Mouse (Mus musculus): ENCODE data around the gene Pitpnb. TPM values are rescaled to one million over a fixed set of nuclear protein-coding genes. Genes with fewer than 3 reads are reported as not detected.

The Pitpnb gene
- total RNA-seq, 2 experiments from 2014 or later: 19.4 to 20.2 TPM

DNA sequence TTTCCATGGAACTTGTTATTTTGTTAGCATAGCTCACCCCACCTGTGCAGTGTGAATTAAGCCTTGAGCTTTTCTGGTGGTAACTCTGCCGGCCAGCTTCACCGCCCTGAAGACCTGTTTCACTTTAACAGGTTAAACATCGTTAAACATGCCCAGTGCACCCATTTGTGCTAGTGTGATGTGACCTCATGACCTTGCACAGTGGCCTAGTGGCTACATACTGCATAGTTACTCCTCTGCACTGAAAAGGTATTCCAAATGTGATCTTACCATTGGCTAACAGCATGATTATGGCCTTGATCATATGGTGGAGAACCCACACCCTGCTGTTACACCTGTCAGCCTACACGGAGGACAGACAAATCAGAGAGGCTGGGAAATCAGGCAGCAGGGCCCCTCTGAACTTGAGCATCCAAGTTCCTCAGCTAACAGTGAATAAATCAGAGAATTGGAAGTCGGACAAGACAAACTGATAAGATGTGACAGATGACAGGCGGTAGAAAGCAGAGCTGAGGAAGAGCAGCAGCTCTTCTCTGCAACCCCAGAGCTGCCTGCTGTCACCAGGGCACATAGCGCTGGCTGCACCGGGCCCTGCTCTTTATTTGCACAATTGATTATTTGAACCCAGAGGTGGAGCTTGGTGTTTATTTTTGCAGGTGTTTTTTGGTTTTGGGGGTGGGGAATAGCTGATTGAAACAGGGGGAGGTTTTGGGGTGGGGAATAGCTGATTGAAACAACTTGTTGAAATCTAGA, 5.6 kb downstream of the Pitpnb start:
- intact Hi-C loops (cut with DNase I): no loop called here
- no peak for DNase-seq

DNA sequence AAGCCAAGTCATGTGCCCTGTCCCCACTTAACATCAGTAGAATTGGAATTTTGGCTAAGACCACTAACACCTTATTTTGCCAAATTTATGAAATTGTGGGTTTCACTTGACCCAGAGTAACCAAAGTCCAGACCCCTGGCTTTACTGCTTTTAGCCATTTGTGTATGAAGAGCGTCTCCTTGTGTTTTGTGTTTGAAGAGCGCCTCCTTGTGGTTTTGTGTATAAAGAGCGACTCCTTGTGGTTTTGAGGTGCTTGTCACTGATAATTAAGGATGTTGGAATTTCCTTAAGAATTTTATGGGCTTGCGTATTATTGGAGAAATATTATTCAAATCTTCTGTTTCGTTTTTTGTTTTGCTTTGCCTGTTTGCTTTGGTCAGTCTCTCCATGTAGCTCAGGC, 11.0 kb downstream of the Pitpnb start:
- intact Hi-C loops (cut with DNase I): no loop called here
- no peak for DNase-seq

DNA sequence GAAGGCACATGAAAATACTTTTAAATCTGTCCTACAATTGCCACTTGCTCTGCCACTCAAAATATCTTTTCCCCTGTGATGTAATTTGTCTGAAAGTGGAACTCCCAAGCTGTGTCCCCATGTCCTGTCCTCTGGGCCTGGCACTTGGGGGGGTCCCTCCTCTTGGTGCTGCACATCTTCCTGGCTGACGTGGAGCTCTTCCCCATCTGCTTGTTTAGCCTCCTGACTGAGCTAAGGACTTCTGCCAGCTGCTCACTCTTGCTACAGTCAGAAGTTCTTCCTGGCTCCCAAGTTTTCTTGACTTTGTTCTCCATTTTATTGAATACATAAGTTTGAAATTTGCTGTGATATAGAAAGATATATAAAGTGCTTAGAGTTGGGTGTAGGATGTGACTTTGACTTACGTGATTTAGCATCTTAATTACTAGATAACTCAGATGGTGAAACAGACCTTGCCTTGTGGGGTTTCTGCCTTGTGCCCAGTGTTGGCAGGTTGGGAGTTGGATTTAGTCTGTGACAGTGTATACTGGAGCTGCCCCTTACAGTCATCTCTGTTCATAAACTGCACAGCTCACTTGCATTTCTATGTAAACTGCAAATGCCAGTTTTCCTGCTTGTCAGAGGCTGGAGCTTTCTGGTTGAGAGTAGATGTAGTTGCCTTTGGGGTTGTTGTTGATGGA, 14.3 kb downstream of the Pitpnb start:
- DNase-seq: no peak
- intact Hi-C loops (cut with DNase I): no loop called here

DNA sequence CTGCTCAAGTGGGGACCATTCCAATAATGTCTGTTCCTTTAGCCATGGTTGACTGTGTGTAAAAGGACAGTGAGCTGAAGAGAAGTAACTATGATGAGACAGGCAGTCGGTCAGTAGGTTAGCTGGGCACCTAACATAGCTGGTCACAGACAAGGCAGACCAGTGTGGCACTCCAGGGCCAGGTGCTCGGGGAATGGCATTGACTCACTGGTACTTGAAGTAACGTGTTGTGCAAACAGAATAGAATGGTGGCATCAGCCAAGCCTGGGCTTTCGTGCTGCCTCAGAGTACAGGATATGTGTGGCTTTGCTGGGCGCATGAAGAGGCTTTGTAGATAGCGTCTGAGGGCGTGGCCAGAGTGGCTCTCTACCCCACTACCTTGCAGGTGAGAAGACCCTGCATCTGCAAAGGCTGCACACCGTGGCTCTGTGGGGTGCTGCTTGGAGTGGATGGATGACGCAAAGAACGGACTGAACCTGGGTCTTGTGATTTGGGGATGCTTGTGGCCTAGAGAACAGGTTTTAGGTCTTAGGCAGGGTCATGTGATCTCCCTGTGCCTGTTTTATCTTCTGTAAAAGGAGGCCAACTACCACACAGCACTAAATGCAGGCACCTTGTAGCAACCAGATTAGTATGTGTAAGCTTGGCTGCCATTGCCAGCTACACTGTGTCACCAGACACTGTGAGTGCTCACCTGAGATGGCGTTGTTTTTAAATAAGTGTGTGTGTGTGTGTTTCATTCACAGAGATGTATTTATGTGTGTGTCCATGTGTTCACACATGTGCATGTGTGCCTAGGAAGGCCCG, 26.5 kb downstream of the Pitpnb start:
- no peak for DNase-seq
- intact Hi-C loops (cut with DNase I): no loop called here

DNA sequence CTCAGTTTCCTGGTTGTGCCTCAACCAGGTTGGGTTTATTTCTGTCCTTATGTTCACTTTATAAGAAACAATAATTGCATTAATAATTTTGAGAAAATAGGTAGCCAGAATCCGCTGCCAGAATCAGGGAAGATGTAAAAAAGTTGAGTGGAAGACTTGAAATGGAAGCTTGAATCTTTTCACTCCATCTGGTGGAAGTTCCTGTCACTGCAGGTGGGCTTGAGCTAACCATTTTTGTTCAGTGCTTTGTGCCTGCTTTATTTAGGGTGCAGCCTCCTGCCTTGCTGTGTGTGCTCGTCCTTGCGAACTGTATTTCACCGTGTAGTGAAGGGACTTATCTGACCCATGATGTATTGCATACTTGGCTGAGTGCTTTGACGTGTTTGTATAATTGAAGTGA, 30.0 kb downstream of the Pitpnb start:
- intact Hi-C loops (cut with DNase I): no loop called here
- no peak for DNase-seq

DNA sequence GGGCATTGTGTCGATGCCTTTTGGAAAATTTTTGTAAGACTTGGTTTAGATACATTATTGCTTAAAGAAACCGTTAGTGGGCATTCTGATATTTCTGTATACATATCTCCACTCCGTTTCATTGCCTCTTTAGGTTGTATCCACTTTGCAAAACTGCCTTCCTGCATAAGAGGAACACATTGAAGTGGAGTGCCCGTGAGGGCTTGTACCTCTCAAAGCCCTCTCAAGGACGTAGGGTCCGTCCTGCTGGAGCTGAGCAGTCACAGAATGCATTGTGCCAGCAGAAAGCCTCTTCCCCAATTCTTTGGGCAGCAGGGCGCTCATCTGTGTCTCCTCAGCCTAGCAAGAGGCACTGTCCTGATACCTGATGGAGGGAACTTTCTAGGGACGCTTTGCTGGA, 30.5 kb downstream of the Pitpnb start:
- DNase-seq: no peak
- intact Hi-C loops (cut with DNase I): no loop called here

DNA sequence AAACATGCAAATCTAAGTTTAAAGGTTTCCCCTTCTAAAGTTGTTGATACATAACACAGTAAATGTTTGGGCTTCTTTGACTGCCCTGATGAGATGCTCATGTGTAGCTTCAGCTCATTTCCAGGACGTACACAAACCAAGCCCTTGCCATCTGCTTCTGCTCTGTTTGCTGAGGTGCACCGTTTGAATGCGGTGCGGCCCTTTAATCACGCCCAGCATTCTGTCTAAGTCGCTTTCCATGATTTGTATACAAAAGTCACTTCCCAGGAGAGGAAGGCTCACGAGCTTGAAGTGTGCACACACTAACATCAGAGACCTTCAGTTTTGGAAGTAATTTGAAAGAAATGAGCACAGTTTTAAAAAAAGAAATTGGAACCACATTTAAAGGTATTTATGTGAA, 31.3 kb downstream of the Pitpnb start:
- intact Hi-C loops (cut with DNase I): no loop called here
- DNase-seq: no peak

DNA sequence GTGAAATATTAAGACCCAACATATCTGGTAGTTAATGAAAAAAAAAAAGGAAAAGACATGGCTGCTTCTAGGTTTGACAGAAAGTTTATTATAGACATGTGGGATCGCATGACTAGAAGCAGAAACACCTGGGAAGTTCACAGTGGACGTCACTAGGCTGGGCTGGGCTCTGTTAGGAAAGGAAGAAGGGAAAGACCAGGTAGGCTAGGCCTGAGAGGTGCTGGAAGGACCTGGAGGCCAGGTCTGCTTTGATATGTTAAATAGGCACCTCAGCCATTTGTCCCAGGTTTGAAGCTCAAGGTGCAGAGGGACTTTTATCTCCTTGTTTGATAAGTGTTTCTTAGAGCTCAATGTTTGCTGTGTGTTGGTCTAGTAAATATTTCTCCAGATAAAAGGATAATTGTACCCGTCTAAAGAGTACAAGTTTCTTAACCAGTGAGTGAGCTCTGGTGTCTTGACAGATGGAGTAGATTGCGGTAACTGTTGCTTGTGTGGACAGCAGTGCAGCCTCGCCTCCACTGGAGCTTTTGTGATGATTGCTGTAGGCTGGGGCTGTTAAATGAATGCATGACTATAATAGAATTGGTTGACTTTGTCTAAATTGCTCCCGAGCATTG, 33.0 kb downstream of the Pitpnb start:
- peak in 1 of 2 experiments; percentile 3 for DNase-seq
- intact Hi-C loops (cut with DNase I): no loop called here

DNA sequence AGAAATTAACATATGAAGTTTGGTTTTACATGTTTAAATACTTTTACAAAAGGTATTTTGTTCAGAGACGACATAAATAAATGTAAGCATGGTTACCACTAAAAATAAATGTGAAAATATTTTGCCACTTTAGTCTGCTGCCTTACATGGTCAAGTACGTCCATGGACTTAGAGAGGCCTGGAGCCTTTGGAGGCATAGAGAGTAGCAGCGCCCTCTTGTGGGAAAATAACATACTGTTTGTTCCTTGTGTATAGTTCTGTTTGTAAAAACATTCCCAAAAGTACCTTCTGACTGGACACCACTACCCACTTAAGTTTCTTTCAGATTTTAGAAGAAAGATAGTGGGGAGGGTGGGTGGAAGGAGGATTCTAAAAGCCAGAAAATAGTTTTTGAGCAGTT, 34.0 kb downstream of the Pitpnb start:
- intact Hi-C loops (cut with DNase I): no loop called here
- no peak for DNase-seq

DNA sequence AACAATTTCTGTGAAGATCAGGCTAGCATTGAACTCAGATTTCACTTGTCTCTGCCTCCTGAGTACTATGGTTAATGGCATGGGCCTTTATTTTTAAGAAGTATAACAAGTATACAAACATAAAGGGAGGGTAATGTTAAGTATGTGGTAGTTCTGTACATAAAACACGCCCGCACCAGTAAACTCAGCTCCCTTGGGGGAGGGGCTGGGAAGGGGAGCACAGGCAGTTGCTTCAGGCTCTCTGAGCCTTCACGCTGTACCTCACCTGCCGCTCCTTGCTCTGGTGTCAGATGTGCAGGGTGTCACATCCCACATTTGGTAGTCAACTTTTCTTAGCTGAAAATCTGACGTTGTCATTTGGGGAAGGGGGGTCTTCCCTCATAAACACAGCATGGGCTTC, 35.6 kb downstream of the Pitpnb start:
- intact Hi-C loops (cut with DNase I): no loop called here
- DNase-seq: no peak

DNA sequence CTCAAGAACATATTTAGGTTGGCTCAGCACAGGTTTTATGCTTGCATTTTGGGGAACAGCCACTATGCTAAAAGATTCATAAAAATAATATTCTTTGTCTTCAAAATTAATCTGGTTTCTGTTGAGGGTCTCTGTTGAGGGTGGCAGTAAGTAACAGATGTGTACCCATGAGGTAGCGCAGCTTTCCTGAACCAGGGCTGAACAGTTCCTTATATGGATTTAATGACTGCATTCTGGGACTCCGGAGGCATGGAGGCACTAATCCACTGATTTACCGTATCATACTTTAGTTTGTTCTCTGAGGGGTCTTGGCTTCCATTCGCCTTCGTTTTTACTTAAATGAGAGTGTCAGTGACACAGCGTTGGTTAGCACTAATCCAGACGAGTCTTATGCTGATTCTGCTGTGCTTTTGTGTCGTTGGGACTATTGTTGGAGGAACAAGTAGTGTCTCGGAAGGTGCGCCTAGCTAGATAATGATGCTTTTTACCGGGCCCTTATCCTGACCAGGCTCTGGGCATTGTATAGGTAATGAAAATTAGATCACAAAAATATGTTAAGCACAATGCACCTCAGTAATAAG, 37.5 kb downstream of the Pitpnb start:
- no peak for DNase-seq
- intact Hi-C loops (cut with DNase I): no loop called here

DNA sequence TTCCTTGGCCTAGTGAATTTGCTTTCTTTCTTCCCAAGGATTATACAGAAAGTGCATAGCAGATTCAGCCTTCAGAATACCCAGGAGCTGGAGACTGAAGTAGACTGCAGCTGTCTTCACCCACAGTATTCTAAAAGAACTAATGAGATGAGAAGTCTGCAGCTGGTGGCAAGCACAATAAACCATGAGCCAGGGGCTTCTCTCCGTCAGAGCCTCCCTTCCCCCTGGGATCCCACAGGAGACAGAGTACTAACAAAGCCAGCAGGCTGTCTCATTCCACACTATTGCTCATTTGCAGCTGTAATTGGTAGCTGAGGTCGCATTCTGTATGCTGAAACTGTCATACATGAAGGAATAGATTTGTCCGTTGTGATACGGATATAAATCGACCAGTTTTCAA, 38.0 kb downstream of the Pitpnb start:
- peak in 1 of 2 experiments; percentile 10 for DNase-seq
- intact Hi-C loops (cut with DNase I): no loop called here

DNA sequence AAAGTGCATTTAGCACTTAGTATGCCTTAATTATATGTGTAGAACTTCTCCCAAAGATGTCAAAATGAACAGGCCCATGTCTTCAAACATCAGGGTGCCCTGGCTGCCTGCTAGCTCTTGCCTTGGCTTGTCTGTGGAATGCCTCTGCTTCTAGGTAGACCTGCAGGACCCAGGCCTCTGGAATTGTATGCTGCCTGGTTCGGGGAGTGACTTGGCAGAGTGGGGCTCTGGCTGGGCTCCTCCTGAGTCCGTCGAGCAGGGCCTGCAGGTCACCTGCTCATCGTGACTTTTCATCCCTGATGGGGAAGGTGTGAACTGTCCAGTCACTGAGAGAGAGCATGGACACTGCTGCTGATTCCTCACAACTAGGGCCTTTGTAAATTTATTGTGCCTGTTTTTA, 45.1 kb downstream of the Pitpnb start:
- peak in 1 of 2 experiments; percentile 10 for DNase-seq
- intact Hi-C loops (cut with DNase I): no loop called here

DNA sequence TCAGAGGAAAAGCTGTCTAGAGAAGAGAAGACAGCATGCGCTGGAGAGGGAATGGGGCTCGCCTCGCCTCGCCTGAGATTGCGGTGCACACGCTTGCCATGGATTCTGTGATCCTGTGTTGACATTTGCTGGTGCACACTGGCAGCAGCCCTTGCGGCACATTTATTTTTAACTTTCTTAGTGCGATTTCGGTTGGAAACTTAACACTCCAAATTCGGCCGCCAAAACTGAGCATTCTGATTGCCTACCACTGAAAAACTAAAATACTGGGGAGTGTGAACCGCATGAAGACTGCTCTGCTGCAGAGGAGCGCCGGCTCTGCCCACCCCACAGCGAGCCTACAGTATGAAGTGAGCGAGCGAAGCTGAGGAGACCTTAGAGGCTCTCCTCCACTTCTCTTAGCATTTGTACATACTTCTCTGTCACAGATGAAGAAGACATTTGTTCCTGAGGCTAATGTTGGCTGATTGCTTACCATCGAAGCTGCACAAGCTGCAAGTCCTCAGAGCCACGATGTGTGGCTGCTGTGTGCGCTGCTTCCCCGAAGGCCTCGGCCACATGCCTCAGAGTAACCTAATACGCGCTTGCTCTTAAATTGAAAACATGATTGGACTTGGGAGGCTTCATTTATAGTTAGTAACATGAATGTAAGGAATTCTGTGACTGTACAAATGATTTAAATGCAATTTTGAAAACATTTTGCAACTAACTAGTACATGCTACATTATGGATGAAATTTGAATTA, 45.9 kb downstream of the Pitpnb start:
- intact Hi-C loops (cut with DNase I): no loop called here
- peak in 1 of 2 experiments; percentile 11 for DNase-seq

DNA sequence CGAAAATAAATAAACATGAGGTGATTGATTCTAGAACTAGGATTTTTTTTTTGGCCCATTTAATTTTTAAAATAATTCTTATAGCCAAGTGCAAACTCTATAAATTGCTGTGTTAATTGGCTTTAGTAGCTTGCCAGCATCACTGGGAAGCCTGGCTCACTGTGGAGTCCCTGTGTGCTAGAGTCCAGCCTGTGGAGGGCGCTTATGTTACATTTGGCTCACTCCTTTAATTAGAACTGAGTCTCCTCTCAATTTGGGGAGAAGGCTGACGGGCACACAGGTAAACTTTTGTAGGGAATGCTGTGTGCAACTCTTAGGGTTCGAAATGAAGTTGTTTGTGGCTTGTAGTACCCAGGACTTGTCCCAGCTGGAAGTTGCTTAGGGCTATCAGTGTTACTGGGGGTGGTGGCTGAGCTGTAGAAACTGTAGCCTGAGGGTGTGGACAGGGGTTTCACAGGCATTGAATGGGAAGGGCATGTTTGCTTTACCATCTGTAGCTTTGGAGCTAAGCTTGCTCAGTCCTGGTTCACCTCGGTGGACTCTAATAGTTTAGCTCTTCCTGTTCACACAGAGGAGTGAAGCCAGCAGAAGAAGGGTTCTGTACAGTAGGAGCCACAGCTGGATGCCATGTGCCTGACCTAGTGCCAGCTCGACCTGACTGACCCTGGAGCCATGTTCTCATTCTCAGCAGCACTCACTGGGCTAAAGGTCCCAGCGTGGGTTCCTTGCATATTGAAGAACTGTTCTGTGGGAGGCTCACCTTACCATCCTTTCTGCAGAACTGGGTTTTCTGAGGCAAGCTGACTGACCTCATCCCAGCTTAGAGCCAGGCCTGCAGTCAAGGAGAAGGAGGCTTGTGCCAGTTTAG, 47.8 kb downstream of the Pitpnb start:
- peak in 1 of 2 experiments; percentile 13 for DNase-seq
- intact Hi-C loops (cut with DNase I): no loop called here

DNA sequence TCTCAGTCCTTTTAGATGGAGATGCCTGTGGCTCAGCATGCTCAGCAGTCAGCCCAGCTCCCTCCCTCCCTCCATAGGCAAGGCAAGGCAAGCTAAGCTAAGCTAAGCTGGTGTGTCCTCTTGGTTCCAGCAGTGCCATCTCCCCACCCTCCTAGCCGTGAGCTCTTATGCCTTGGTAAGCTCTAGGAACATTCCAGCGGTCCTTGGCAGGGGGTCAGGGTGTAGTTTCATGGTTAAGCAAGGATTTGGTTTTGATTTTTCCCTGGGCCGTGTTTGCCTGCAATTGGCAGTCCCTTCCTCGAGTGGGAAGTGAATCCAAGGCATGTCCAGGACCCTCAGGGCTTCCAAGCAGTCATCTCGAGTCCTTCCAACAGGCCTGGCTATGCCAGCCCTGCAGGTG, 52.8 kb downstream of the Pitpnb start:
- intact Hi-C loops (cut with DNase I): no loop called here
- DNase-seq: no peak

DNA sequence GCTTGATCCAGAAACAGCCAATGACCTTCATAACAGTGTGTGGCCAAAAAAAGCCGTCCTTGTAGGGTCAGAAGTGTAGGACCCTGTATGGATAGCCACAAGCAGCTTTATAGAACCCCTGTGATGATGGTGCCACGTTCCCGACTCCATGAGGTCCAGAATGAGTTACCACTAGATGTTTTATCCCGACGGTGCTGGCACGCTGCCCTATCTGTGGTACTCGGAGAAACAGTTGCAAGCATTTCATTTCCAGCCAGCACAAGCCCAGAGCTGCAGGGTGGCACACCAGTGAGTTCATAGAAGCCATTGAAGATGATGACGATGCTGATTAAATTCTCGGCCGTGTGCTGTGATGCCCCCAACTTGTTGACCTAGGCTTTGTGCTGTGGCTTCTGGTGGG, 60.3 kb downstream of the Pitpnb start:
- DNase-seq: no peak
- intact Hi-C loops (cut with DNase I): no loop called here

DNA sequence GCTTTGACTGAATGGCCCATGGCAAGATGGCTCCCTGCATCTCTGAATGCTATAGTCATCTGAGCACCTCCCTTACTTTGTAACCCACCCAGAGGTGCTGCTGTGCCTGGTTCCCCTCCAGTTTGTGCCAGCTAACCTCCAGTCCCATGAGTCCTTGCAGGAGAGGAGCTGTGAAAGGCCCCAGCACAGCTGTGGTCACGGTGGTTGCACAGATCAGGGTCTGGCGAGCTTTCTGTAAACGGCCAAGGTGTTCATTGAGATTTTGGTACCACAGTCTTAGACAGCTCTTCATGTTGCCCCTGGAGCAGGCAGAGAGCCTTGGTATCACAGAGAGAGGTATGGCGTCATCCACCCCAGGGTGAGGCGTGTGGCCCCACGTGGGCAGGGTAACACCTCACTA, 60.9 kb downstream of the Pitpnb start:
- intact Hi-C loops (cut with DNase I): no loop called here
- no peak for DNase-seq
